Mouse (Mus musculus) limb, embryonic 11.5 days (tissue): ENCODE measurements at regions not wholly inside any gene's neighbourhood (a gene's known extent, or its start where the extent isn't known, plus 50 kb on each side); places are given as distances from the start of the nearest gene placed in this dataset.
A peak's percentile ranks its signal among the peaks of the same experiment; 100 is the strongest.

Experiments
- ATAC-seq: fragments of 200-750 bp; cut with Nextera tagmentation; 2 replicates; pipeline ENCODE4 v1.8.0; 2017; ENCODE audit warnings: low read depth; ENCODE audit not compliant: insufficient number of reproducible peaks, low FRiP score, low TSS enrichment
- DNase-seq: peaks from one replicate; pipeline ENCODE4 v3.0.0-alpha.2; 2015; ENCODE audit warnings: low spot score
- H3K27ac ChIP-seq: fragments of 300-500 bp; sonication (generic); replicated peaks from 2 replicates; pipeline ENCODE4 v1.5.1; 2014; ENCODE audit warnings: low read depth, mild to moderate bottlenecking, low read length
- H3K27me3 ChIP-seq: fragments of 300-500 bp; sonication (generic); 2 replicates; pipeline ENCODE4 v1.6.1; 2014; ENCODE audit warnings: mild to moderate bottlenecking, low read length, mixed read lengths; ENCODE audit not compliant: control insufficient read depth, insufficient read depth
- H3K36me3 ChIP-seq: fragments of 300-500 bp; sonication (generic); 2 replicates; pipeline ENCODE4 v1.6.1; 2014; ENCODE audit warnings: mild to moderate bottlenecking, low read length, moderate library complexity, mixed read lengths; ENCODE audit not compliant: control insufficient read depth, insufficient read depth
- H3K4me1 ChIP-seq: fragments of 300-500 bp; sonication (generic); 2 replicates; pipeline ENCODE4 v1.6.1; 2014; ENCODE audit warnings: low read length, mixed read lengths; ENCODE audit not compliant: control insufficient read depth, insufficient read depth
- H3K4me2 ChIP-seq: fragments of 300-500 bp; sonication (generic); 2 replicates; pipeline ENCODE4 v1.6.1; 2014; ENCODE audit warnings: low read depth, mild to moderate bottlenecking, moderate library complexity; ENCODE audit not compliant: severe bottlenecking
- H3K4me3 ChIP-seq: fragments of 300-500 bp; sonication (generic); 2 replicates; pipeline ENCODE4 v1.5.1; 2014; ENCODE audit warnings: low read depth, low read length
- H3K9ac ChIP-seq: fragments of 300-500 bp; sonication (generic); 2 replicates; pipeline ENCODE4 v1.6.1; 2014; ENCODE audit warnings: mild to moderate bottlenecking, low read length
- H3K9me3 ChIP-seq: fragments of 300-500 bp; sonication (generic); 2 replicates; pipeline ENCODE4 v1.6.1; 2016; ENCODE audit warnings: low read length; ENCODE audit not compliant: control insufficient read depth
- WGBS: fragments of 180-500 bp; shearing (Covaris S2); extraction: QIAGEN DNeasy Blood & Tissue Kit; methylation state at CpG from one replicate; pipeline ENCODE4 v1.1.7; 2014; 5-methylcytosine and 5-hydroxymethylcytosine counted together

DNA sequence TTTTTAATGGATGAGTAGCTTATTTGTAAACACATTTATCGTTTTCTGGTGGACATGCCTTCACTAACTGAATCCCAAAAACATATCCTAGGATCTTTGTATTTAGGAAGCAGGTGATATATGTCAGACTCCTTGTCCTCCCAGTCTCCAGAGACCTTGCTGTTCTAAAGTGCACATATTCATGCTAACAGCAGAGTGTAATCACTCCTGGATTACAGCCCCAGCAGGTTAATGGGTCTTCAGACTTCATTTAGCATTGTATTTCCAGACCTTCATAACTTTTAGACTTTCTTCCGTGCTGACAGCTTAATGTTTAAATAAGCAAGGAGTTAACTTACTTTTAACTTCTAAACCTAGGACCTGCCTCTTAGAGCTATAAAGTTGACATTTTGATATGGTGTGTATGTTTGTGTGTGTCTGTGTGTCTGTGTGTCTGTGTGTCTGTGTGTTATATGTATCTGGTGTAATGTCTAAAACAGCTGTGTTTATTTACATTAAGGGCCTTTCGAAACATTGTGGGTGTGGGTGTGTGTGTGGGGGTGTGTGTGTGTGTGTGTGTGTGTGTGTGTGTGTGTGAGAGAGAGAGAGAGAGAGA lies 398.3 kb downstream of the Gm4340 start:
- H3K36me3 ChIP-seq, result no peaks in the 10 kb centered on the region
- H3K9me3 ChIP-seq, result no peaks in the 10 kb centered on the region
- H3K9ac ChIP-seq, result no peak overlapping the region
- no peak for DNase-seq
- no peak overlapping the region for H3K4me3 ChIP-seq
- ATAC-seq, result peak; percentile 60; the same call in 1 of the 2 replicates
- no peaks in the 10 kb centered on the region for H3K27me3 ChIP-seq
- WGBS, result 61% methylated on average over 3 of the region's 3 CpGs
- H3K4me2 ChIP-seq, result no peak overlapping the region
- H3K4me1 ChIP-seq, result no peaks in the 10 kb centered on the region
- H3K27ac ChIP-seq, result no peak overlapping the region

DNA sequence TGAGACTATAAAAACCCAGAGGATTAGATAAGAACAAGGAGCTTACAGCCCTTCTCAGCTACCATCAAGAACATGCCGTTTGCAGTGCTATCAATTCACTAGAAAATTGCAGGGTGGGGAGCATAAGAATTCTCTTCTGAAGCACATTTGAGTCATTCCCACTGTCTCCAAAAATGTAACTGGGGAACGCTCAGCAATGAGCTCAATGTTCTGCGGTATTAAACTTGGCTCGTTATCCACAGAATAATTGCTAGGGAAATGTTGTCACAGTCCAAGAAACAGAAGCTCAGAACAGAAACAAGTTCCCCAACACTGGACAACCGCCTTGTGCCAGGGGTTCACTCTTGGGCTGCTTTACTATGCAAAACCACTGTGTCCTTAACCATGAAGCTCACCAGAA lies 402.1 kb downstream of the Gm4340 start:
- ATAC-seq (no peak), DNase-seq (no peak)
- no peaks in the 10 kb centered on the region for H3K9me3 ChIP-seq

DNA sequence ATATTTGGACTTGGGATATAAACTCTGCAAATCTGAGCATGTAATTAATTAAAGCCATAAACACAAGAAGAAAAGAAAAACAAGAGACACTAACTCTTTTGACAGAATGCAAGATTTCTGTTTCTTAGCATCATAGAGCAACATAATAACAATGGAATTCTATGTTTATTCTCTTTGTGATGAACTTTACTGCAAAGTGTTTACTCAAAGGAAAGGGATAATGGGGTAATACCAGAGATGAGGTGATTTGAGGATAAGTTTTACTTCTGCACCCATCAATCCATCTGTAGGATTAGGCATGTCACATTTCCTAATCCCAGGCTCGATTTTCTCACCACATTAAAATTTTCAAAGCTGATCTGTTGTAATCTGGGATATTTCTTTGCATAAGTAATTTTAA lies 433.8 kb downstream of the Gm4340 start:
- H3K4me1 ChIP-seq, result no peaks in the 10 kb centered on the region
- DNase-seq, result no peak
- H3K27ac ChIP-seq, result no peak overlapping the region
- WGBS, result 59% methylated on average over 1 of the region's 1 CpGs
- H3K27me3 ChIP-seq, result no peaks in the 10 kb centered on the region
- ATAC-seq, result no peak
- no peak overlapping the region for H3K4me3 ChIP-seq
- H3K4me2 ChIP-seq, result no peak overlapping the region
- H3K9me3 ChIP-seq, result no peaks in the 10 kb centered on the region
- H3K9ac ChIP-seq, result no peak overlapping the region
- no peaks in the 10 kb centered on the region for H3K36me3 ChIP-seq

More for the DNA sequence above, 402.1 kb downstream of the Gm4340 start:
- Histone ChIP-seq H3K36me3 (no peaks in the 10 kb centered on the region), H3K27ac (no peak overlapping the region), H3K4me2 (no peak overlapping the region), H3K4me3 (no peak overlapping the region), H3K4me1 (no peaks in the 10 kb centered on the region), H3K27me3 (no peaks in the 10 kb centered on the region), H3K9ac (no peak overlapping the region)
- 75% methylated on average over 5 of the region's 5 CpGs for WGBS

DNA sequence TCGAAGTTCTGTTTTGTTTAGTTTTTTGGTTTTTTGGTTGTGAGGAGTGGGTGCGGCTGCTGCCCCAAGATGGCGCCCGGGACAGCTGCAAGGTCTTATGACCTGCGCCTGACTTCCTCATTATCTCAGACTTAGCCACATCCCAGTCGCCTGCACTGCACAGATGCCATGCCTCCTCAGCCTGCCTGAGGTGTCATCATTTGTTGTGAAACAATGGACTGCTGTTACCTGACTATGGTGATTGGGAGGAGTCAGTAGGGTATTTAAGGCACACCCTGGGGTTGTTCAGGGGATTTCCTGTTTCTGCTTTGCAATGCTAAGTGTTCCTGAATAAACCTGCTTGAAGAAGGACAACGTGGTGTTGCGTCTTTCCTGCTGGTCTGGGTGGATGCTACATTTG lies 457.2 kb downstream of the Gm4340 start:
- Histone ChIP-seq H3K9ac (no peak overlapping the region), H3K27me3 (no peaks in the 10 kb centered on the region), H3K9me3 (no peaks in the 10 kb centered on the region), H3K4me2 (no peak overlapping the region), H3K27ac (no peak overlapping the region), H3K36me3 (no peaks in the 10 kb centered on the region), H3K4me1 (no peaks in the 10 kb centered on the region), H3K4me3 (no peak overlapping the region)
- DNase-seq (no peak), ATAC-seq (no peak)
- WGBS, result 86% methylated on average over 8 of the region's 8 CpGs

DNA sequence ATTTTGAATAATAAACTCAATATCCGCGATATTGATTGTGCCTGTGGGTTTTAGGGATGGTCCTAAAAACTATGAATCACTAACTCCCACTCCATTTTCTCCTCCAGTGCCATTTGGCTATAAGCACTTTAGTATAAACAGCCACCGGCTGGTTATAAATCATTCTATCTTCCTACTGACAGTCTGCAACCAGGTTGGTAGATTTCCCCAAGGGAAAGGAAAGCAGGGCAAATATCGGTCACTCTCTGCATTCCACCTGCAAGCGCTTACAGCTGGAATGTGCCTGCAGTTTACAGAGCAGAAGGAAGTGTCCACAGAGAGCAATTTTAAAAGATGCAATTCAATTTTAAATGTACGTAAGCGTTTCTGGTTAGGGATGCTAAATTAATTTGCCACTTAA lies 466.5 kb downstream of the Gm4340 start:
- ATAC-seq (no peak), DNase-seq (peak; percentile 40)
- H3K27ac ChIP-seq, result no peak overlapping the region
- no peaks in the 10 kb centered on the region for H3K36me3 ChIP-seq
- no peak overlapping the region for H3K4me3 ChIP-seq
- H3K9me3 ChIP-seq, result no peaks in the 10 kb centered on the region
- WGBS, result 46% methylated on average over 7 of the region's 7 CpGs
- no peaks in the 10 kb centered on the region for H3K4me1 ChIP-seq
- H3K4me2 ChIP-seq, result no peak overlapping the region
- no peak overlapping the region for H3K9ac ChIP-seq
- H3K27me3 ChIP-seq, result no peaks in the 10 kb centered on the region

DNA sequence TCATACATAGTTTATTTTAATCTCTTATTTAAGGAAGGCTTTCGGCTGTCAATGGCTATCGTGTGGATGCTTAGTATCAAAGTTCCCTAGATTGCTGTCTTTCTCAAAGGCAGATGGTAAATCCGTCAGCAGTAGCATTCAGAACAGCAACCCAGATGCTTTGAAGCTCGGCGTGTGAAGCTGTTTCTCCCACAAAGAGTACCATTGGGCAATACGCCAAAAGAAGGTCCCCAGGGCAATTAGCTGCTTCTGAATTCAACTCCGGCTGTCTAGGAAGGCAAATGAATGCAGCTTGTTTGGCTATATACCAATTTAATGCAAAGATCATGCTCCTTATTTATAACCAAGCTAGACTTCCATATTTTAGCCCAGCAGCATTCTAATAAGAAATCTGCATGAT lies 467.8 kb downstream of the Gm4340 start:
- H3K4me1 ChIP-seq, result no peaks in the 10 kb centered on the region
- no peaks in the 10 kb centered on the region for H3K27me3 ChIP-seq
- no peaks in the 10 kb centered on the region for H3K36me3 ChIP-seq
- no peak overlapping the region for H3K27ac ChIP-seq
- WGBS, result 18% methylated on average over 7 of the region's 7 CpGs
- H3K9ac ChIP-seq, result no peak overlapping the region
- no peak overlapping the region for H3K4me2 ChIP-seq
- ATAC-seq, result no peak
- no peak for DNase-seq
- H3K9me3 ChIP-seq, result no peaks in the 10 kb centered on the region
- H3K4me3 ChIP-seq, result no peak overlapping the region

DNA sequence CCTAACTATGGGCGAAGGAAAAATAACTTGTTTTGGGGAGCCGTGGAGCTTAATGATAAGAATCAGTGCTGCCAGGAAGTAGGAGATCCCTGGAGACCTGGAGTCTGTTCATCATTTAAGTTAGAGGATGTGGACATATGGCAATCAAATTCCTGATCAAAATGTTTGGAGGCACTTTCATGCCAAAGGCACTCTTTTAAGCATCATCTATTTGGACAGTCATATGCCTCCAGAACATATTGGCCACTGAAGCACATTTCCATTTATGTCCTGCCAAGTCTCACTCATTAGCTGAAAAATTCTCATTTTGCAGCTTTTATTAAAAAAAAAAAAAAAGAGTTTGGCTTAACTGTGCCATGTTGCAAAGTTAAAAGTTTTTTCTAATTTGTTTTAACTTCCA lies 474.4 kb downstream of the Gm4340 start:
- WGBS, result 88% methylated on average over 2 of the region's 2 CpGs
- H3K4me1 ChIP-seq, result no peaks in the 10 kb centered on the region
- DNase-seq, result no peak
- no peaks in the 10 kb centered on the region for H3K36me3 ChIP-seq
- no peak overlapping the region for H3K4me2 ChIP-seq
- H3K27me3 ChIP-seq, result no peaks in the 10 kb centered on the region
- no peak overlapping the region for H3K9ac ChIP-seq
- H3K9me3 ChIP-seq, result no peaks in the 10 kb centered on the region
- H3K27ac ChIP-seq, result no peak overlapping the region
- H3K4me3 ChIP-seq, result no peak overlapping the region
- ATAC-seq, result no peak

DNA sequence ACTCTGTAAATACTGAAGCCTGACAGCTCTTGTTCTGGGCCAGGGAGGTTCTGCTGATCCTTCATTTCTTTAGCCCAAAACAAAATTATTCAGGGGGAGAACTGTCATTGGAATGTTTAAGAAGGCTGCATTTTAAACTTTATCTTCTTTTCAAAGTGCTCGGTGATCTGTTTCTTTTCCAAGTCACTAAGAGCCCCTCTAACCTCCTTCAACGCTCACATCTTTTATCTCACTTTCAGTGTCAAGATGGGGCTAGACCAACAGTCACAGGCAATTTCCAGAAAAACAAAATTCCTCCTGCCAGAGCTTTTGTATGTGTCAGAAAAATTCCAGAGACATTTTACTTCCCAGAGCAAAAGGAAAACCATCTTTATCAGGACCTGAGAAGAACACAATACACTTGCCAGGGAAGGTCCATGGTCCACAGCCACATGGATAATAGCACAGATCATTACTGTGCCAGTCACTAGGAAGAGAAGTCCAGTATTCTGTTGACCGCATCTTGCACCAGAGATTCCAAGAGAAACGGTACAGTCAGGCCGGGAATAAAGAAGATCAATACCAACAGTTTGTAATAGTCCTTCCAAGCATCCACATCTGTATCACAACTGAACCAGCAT lies 491.0 kb downstream of the Gm4340 start:
- no peak overlapping the region for H3K9ac ChIP-seq
- H3K4me1 ChIP-seq, result no peaks in the 10 kb centered on the region
- H3K27me3 ChIP-seq, result no peaks in the 10 kb centered on the region
- H3K27ac ChIP-seq, result no peak overlapping the region
- 82% methylated on average over 5 of the region's 5 CpGs for WGBS
- no peak for DNase-seq
- no peaks in the 10 kb centered on the region for H3K36me3 ChIP-seq
- no peak overlapping the region for H3K4me2 ChIP-seq
- no peak overlapping the region for H3K4me3 ChIP-seq
- H3K9me3 ChIP-seq, result no peaks in the 10 kb centered on the region
- no peak for ATAC-seq

DNA sequence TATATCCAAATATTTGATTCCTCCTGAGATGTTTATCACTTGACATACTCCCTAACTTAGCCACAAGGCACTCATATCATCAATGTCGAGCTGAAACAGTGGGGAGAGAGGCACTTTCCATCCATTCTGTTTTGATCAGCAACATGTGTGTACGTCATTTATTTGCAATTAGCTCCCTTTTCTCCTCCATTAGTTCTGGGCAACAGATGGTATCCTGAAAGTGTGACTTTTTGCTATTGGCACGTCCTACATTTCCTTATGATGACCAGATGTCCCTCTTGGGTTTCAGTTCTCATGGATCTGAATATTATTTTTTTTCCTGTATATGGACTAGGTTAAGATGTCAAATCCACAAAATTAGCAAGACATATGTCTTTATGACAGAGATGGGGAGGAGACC lies 492.0 kb downstream of the Gm4340 start:
- DNase-seq (no peak), ATAC-seq (no peak)
- H3K27me3 ChIP-seq, result no peaks in the 10 kb centered on the region
- H3K36me3 ChIP-seq, result no peaks in the 10 kb centered on the region
- H3K4me2 ChIP-seq, result no peak overlapping the region
- H3K9me3 ChIP-seq, result no peaks in the 10 kb centered on the region
- no peak overlapping the region for H3K4me3 ChIP-seq
- H3K9ac ChIP-seq, result no peak overlapping the region
- H3K27ac ChIP-seq, result no peak overlapping the region
- WGBS, result 22% methylated on average over 3 of the region's 3 CpGs
- no peaks in the 10 kb centered on the region for H3K4me1 ChIP-seq
